Comparison of ENCODE assay signal across 11 mouse cellular contexts in the genomic region with DNA sequence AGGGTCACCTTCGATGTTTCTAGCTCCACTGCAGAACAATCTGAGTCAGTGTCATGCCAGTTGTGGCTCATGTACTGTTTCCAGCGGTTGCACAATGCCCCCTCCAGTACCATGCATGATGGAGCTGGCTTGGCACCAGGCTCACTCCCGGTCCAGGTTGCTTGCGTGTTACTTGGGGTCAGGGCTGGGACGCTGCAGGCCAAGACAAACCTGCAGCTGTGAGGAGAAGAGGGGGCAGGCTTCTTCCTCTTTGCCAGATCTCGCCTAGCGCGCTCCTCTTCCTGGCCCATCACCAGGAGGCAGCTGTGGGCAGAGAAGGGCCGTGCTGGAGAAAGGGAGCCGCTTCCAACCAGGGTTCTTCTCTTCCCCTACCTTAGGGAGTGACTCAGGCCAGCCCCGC. TPM values are rescaled to one million over a fixed set of nuclear protein-coding genes. Genes with fewer than 3 reads are reported as not detected.
A peak's percentile ranks its signal among the peaks of the same experiment; 100 is the strongest.
DNase-seq lines count a peak whose midpoint lies in the region; ATAC-seq lines count a peak whose summit lies in the region.
"Had no signal": no experiment of that assay in that cellular context is flagged by ENCODE, and none has a peak within 500 bp of the region (broad histone marks: within the 10 kb centered on the region; RNA-seq: fewer than 3 reads in every experiment).

No protein-coding gene starts in this region.

- no peak for DNase-seq in limb, embryonic 11.5 days (ENCODE audit: low spot score)
- DNase-seq in limb, embryonic 10.5 days (ENCODE audit: low spot score), result no peak
- DNase-seq in adrenal gland, postnatal 25 days, result peak; percentile 56
- peak; percentile 63 for DNase-seq in fibroblast of lung, adult 2 months (ENCODE audit: low read depth)
- DNase-seq in kidney, postnatal 25 days, result peak; percentile 72 to 91
- DNase-seq in spleen, adult 18-20 months, result no peak

- 0 out of 2 replicates have a peak, but pooled peaks cover 4% of the 10 kb centered on the region for H3K4me1 ChIP-seq in limb, embryonic 11.5 days (ENCODE audit: control insufficient read depth, insufficient read depth, low read length)
- peaks cover 17% of the 10 kb centered on the region for H3K4me1 ChIP-seq in limb, embryonic 10.5 days

- H3K4me2 ChIP-seq in limb, embryonic 11.5 days (ENCODE audit: low read depth, severe bottlenecking), result no peak overlapping the region

- no peaks in the 10 kb centered on the region for H3K9me3 ChIP-seq in limb, embryonic 11.5 days (ENCODE audit: control insufficient read depth, low read length)
- H3K9me3 ChIP-seq in limb, embryonic 10.5 days (replicated peaks), result no peaks in the 10 kb centered on the region
- H3K9me3 ChIP-seq: midbrain, embryonic 12.5 days had no signal

- H3K27ac ChIP-seq in limb, embryonic 11.5 days (replicated peaks; ENCODE audit: low read depth, low read length), result no peak overlapping the region
- H3K27ac ChIP-seq in limb, embryonic 10.5 days, result no peak overlapping the region
- H3K27ac ChIP-seq: kidney, postnatal 0 days; midbrain, embryonic 12.5 days; stomach, postnatal 0 days had no signal

- ATAC-seq in limb, embryonic 11.5 days (ENCODE audit: insufficient number of reproducible peaks, low FRiP score, low TSS enrichment, low read depth), result no peak
- ATAC-seq in monocyte, adult 5-6 weeks (replicated peaks; ENCODE audit: insufficient number of reproducible peaks, low FRiP score, low TSS enrichment, poor library complexity, severe bottlenecking), result no peak

- no peak overlapping the region for H3K4me3 ChIP-seq in limb, embryonic 11.5 days (ENCODE audit: low read depth, low read length)
- no peak overlapping the region for H3K4me3 ChIP-seq in limb, embryonic 10.5 days
- H3K4me3 ChIP-seq: erythroblast, embryonic 14.5 days; midbrain, embryonic 12.5 days had no signal

- 73% methylated on average over 11 of the region's 11 CpGs for WGBS in limb, embryonic 11.5 days
- 79% methylated on average over 11 of the region's 11 CpGs for WGBS in limb, embryonic 10.5 days

- no peaks in the 10 kb centered on the region for H3K27me3 ChIP-seq in limb, embryonic 11.5 days (ENCODE audit: control insufficient read depth, insufficient read depth, low read length)
- peaks cover 9% of the 10 kb centered on the region; the same call in 1 of the 2 replicates for H3K27me3 ChIP-seq in limb, embryonic 10.5 days (ENCODE audit: low read depth, poor library complexity, severe bottlenecking)

- H3K9ac ChIP-seq in limb, embryonic 11.5 days (ENCODE audit: low read length), result peak overlapping the region; percentile 18; the same call in 1 of the 2 replicates
- H3K9ac ChIP-seq: midbrain, embryonic 12.5 days had no signal

- no peaks in the 10 kb centered on the region for H3K36me3 ChIP-seq in limb, embryonic 11.5 days (ENCODE audit: control insufficient read depth, insufficient read depth, low read length)
- H3K36me3 ChIP-seq in limb, embryonic 10.5 days, result no peaks in the 10 kb centered on the region
- H3K36me3 ChIP-seq: midbrain, embryonic 12.5 days had no signal

RNA-seq across cellular contexts. Expression of gene Txn2, which starts 5.5 kb away (rescaled TPM):
- 263 and 266 TPM in 2 replicates for polyA plus RNA-seq in limb, embryonic 11.5 days (2014; fragmentation: Nextera tagmentation; extraction: Ambion mirVana)
- polyA plus RNA-seq in limb, embryonic 10.5 days (2016; fragmentation: Nextera tagmentation; extraction: Ambion mirVana), result 287 and 339 TPM in 2 replicates
- 483 and 599 TPM in 2 replicates for total RNA-seq in adrenal gland, postnatal 25 days (2021)
- total RNA-seq in monocyte, adult 5-6 weeks (2017), result 27.0 to 38.4 TPM (median 33.9 TPM) in 3 replicates

RNA-seq across cellular contexts. Expression of gene Foxred2, which starts 22.2 kb away (rescaled TPM):
- polyA plus RNA-seq in limb, embryonic 11.5 days (2014; fragmentation: Nextera tagmentation; extraction: Ambion mirVana), result 6.1 and 7.2 TPM in 2 replicates
- polyA plus RNA-seq in limb, embryonic 10.5 days (2016; fragmentation: Nextera tagmentation; extraction: Ambion mirVana), result 7.3 and 7.7 TPM in 2 replicates
- 2.7 and 4.2 TPM in 2 replicates for total RNA-seq in adrenal gland, postnatal 25 days (2021)
- total RNA-seq in monocyte, adult 5-6 weeks (2017), result 4.6 to 5.4 TPM (median 5.1 TPM) in 3 replicates

RNA-seq across cellular contexts. Expression of gene Eif3d, which starts 36.3 kb away (rescaled TPM):
- polyA plus RNA-seq in limb, embryonic 11.5 days (2014; fragmentation: Nextera tagmentation; extraction: Ambion mirVana), result 249 and 259 TPM in 2 replicates
- 260 and 285 TPM in 2 replicates for polyA plus RNA-seq in limb, embryonic 10.5 days (2016; fragmentation: Nextera tagmentation; extraction: Ambion mirVana)
- 140 and 156 TPM in 2 replicates for total RNA-seq in adrenal gland, postnatal 25 days (2021)
- 119 to 136 TPM (median 124 TPM) in 3 replicates for total RNA-seq in monocyte, adult 5-6 weeks (2017)

Comparison
In these comparisons a context has a peak if more than half of its experiments do, and no peak if none do; other contexts are left out.
1. DNase-seq: peak in adrenal gland, postnatal 25 days (single experiment), fibroblast of lung, adult 2 months (single experiment) and kidney, postnatal 25 days (2 of 2); none in limb, embryonic 11.5 days (single experiment), limb, embryonic 10.5 days (single experiment) and spleen, adult 18-20 months (0 of 2).
2. RNA of gene Txn2, which starts 5.5 kb away (total RNA-seq): 483 to 599 TPM in adrenal gland, postnatal 25 days; 27.0 to 38.4 TPM in monocyte, adult 5-6 weeks; every median in the first group is over 10 times any median in the second.